Mouse (Mus musculus): ENCODE measurements around the gene Wfs1. TPM values are rescaled to one million over a fixed set of nuclear protein-coding genes. Genes with fewer than 3 reads are reported as not detected.

Gene Wfs1
- polyA plus RNA-seq (2012; rRNA removed): 15.7 and 19.3 TPM in 2 replicates

- Histone ChIP-seq H3K4me1 (ENCODE audit: control insufficient read depth, insufficient read depth, low read length) (peaks cover 3% of the 10 kb centered on the region; the same call in 1 of the 2 replicates), H3K4me3 (replicated peaks; ENCODE audit: extremely low read depth, low read depth, low read length) (peak within 1 kb of the TSS; percentile 86)
- no peak for TF ChIP-seq CTCF (IDR thresholded peaks at IDR 0.05; ENCODE audit: insufficient read depth, low read length)
- TF ChIP-seq POLR2A (IDR thresholded peaks at IDR 0.05; ENCODE audit: borderline replicate concordance, extremely low read depth, low read depth, low read length): peak; percentile 66
- DNase-seq: peak; percentile 91
- WGBS: 2% methylated on average over 60 of the region's 60 CpGs
These were observed at the start of gene Wfs1 for GRCm38 (mm10) chr5:36988781-36989624. Wfs1 (minus strand) TSS chr5:36989205.

GRCm38 (mm10) chr5:37036884-37037283 is 47.9 kb upstream of the Wfs1 start:
- TF ChIP-seq POLR2A (IDR thresholded peaks at IDR 0.05; ENCODE audit: borderline replicate concordance, extremely low read depth, low read depth, low read length): no peak
- no peak for TF ChIP-seq CTCF (IDR thresholded peaks at IDR 0.05; ENCODE audit: insufficient read depth, low read length)
- whole genome bisulfite sequencing: 68% methylated on average over 3 of the region's 3 CpGs
- H3K4me1 ChIP-seq (ENCODE audit: control insufficient read depth, insufficient read depth, low read length): no peaks in the 10 kb centered on the region

GRCm38 (mm10) chr5:37035896-37036295 is 46.9 kb upstream of the Wfs1 start:
- 70% methylated on average over 6 of the region's 6 CpGs for WGBS

More at GRCm38 (mm10) chr5:37036884-37037283, 47.9 kb upstream of the Wfs1 start:
- H3K4me3 ChIP-seq (replicated peaks; ENCODE audit: extremely low read depth, low read depth, low read length): no peak overlapping the region
- DNase-seq: no peak

GRCm38 (mm10) chr5:37035192-37035591 is 46.2 kb upstream of the Wfs1 start:
- Histone ChIP-seq H3K4me1 (ENCODE audit: control insufficient read depth, insufficient read depth, low read length) (no peaks in the 10 kb centered on the region), H3K4me3 (replicated peaks; ENCODE audit: extremely low read depth, low read depth, low read length) (no peak overlapping the region)
- 62% methylated on average over 6 of the region's 6 CpGs for WGBS
- no peak for DNase-seq
- TF ChIP-seq POLR2A (IDR thresholded peaks at IDR 0.05; ENCODE audit: borderline replicate concordance, extremely low read depth, low read depth, low read length) (no peak), CTCF (IDR thresholded peaks at IDR 0.05; ENCODE audit: insufficient read depth, low read length) (no peak)

More at GRCm38 (mm10) chr5:37035896-37036295, 46.9 kb upstream of the Wfs1 start:
- no peak overlapping the region for H3K4me3 ChIP-seq (replicated peaks; ENCODE audit: extremely low read depth, low read depth, low read length)
- DNase-seq: no peak
- TF ChIP-seq CTCF (IDR thresholded peaks at IDR 0.05; ENCODE audit: insufficient read depth, low read length) (no peak), POLR2A (IDR thresholded peaks at IDR 0.05; ENCODE audit: borderline replicate concordance, extremely low read depth, low read depth, low read length) (no peak)
- H3K4me1 ChIP-seq (ENCODE audit: control insufficient read depth, insufficient read depth, low read length): no peaks in the 10 kb centered on the region

GRCm38 (mm10) chr5:37030753-37031152 is 41.7 kb upstream of the Wfs1 start:
- TF ChIP-seq CTCF (IDR thresholded peaks at IDR 0.05; ENCODE audit: insufficient read depth, low read length): no peak
- no peak for TF ChIP-seq POLR2A (IDR thresholded peaks at IDR 0.05; ENCODE audit: borderline replicate concordance, extremely low read depth, low read depth, low read length)
- no peak for DNase-seq
- no peak overlapping the region for H3K4me3 ChIP-seq (replicated peaks; ENCODE audit: extremely low read depth, low read depth, low read length)
- H3K4me1 ChIP-seq (ENCODE audit: control insufficient read depth, insufficient read depth, low read length): peaks cover 4% of the 10 kb centered on the region
- 49% methylated on average over 9 of the region's 9 CpGs for WGBS

GRCm38 (mm10) chr5:37029326-37029905 is 40.4 kb upstream of the Wfs1 start:
- no peak overlapping the region for H3K4me3 ChIP-seq (replicated peaks; ENCODE audit: extremely low read depth, low read depth, low read length)
- TF ChIP-seq POLR2A (IDR thresholded peaks at IDR 0.05; ENCODE audit: borderline replicate concordance, extremely low read depth, low read depth, low read length) (no peak), CTCF (IDR thresholded peaks at IDR 0.05; ENCODE audit: insufficient read depth, low read length) (no peak)
- no peak for DNase-seq
- 2% methylated on average over 17 of the region's 17 CpGs for WGBS
- peaks cover 4% of the 10 kb centered on the region for H3K4me1 ChIP-seq (ENCODE audit: control insufficient read depth, insufficient read depth, low read length)

- no peak for TF ChIP-seq POLR2A (IDR thresholded peaks at IDR 0.05; ENCODE audit: borderline replicate concordance, extremely low read depth, low read depth, low read length)
- no peak for TF ChIP-seq CTCF (IDR thresholded peaks at IDR 0.05; ENCODE audit: insufficient read depth, low read length)
- no peak for DNase-seq
- Histone ChIP-seq H3K4me3 (replicated peaks; ENCODE audit: extremely low read depth, low read depth, low read length) (peak overlapping the region; percentile 21), H3K4me1 (ENCODE audit: control insufficient read depth, insufficient read depth, low read length) (peaks cover 4% of the 10 kb centered on the region)
- under 1% methylated on average over 70 of the region's 72 CpGs for WGBS
These were observed 39.7 kb upstream of the Wfs1 start for GRCm38 (mm10) chr5:37028486-37029311.

- peak; percentile 41 for DNase-seq
- WGBS: 1% methylated on average over 37 of the region's 37 CpGs
- TF ChIP-seq POLR2A (IDR thresholded peaks at IDR 0.05; ENCODE audit: borderline replicate concordance, extremely low read depth, low read depth, low read length) (no peak), CTCF (IDR thresholded peaks at IDR 0.05; ENCODE audit: insufficient read depth, low read length) (no peak)
- Histone ChIP-seq H3K4me1 (ENCODE audit: control insufficient read depth, insufficient read depth, low read length) (peaks cover 4% of the 10 kb centered on the region), H3K4me3 (replicated peaks; ENCODE audit: extremely low read depth, low read depth, low read length) (peak overlapping the region; percentile 21)
These were observed 39.1 kb upstream of the Wfs1 start for GRCm38 (mm10) chr5:37028104-37028485.

GRCm38 (mm10) chr5:37027701-37028100 is 38.7 kb upstream of the Wfs1 start:
- Histone ChIP-seq H3K4me1 (ENCODE audit: control insufficient read depth, insufficient read depth, low read length) (peaks cover 4% of the 10 kb centered on the region), H3K4me3 (replicated peaks; ENCODE audit: extremely low read depth, low read depth, low read length) (peak overlapping the region; percentile 2)
- no peak for TF ChIP-seq POLR2A (IDR thresholded peaks at IDR 0.05; ENCODE audit: borderline replicate concordance, extremely low read depth, low read depth, low read length)
- TF ChIP-seq CTCF (IDR thresholded peaks at IDR 0.05; ENCODE audit: insufficient read depth, low read length): no peak
- WGBS: 17% methylated on average over 13 of the region's 13 CpGs
- DNase-seq: no peak

Measured in lung, adult 2 months (tissue).